Mouse (Mus musculus) myocyte (in vitro differentiated cells): ENCODE measurements at regions not wholly inside any gene's neighbourhood (a gene's known extent, or its start where the extent isn't known, plus 50 kb on each side); places are given as distances from the start of the nearest gene placed in this dataset.

Experiments
- H3K27me3 ChIP-seq: one replicate; pipeline ENCODE4 v1.6.1; 2011; ENCODE audit not compliant: control insufficient read depth, insufficient read depth, insufficient read length
- H3K36me3 ChIP-seq: one replicate; pipeline ENCODE4 v1.6.1; 2011; ENCODE audit not compliant: control insufficient read depth, insufficient read depth
- H3K4me2 ChIP-seq: one replicate; pipeline ENCODE4 v1.6.1; 2011; ENCODE audit warnings: low read depth, control low read depth
- H3K4me3 ChIP-seq: one replicate; pipeline ENCODE4 v1.5.1; 2011; ENCODE audit warnings: mild to moderate bottlenecking, control low read depth, moderate library complexity
- H3K79me2 ChIP-seq: one replicate; pipeline ENCODE4 v1.6.1; 2011; ENCODE audit not compliant: control insufficient read depth, insufficient read depth
- H3ac ChIP-seq: one replicate; pipeline ENCODE4 v1.6.1; 2011; ENCODE audit not compliant: control insufficient read depth, insufficient read length
- CEBPB ChIP-seq: IDR thresholded peaks from 2 replicates; pipeline ENCODE4 v1.6.1; 2011; ENCODE audit warnings: mild to moderate bottlenecking, moderate library complexity; ENCODE audit not compliant: poor library complexity, insufficient read depth, severe bottlenecking
- E2F4 ChIP-seq: IDR thresholded peaks from one replicate; pipeline ENCODE4 v1.6.1; 2011; ENCODE audit warnings: mild to moderate bottlenecking, control low read depth, moderate library complexity; ENCODE audit not compliant: insufficient read depth
- MAX ChIP-seq: IDR thresholded peaks from one replicate; pipeline ENCODE4 v1.6.1; 2011; ENCODE audit warnings: low read depth, mild to moderate bottlenecking, control low read depth
- MYOD1 ChIP-seq, 3 experiments: IDR thresholded peaks; one replicate each; pipeline ENCODE4 v1.6.1; 2011; ENCODE audit warnings: control low read depth in 2 of 3, low read depth in 2 of 3, mild to moderate bottlenecking in 2 of 3, moderate library complexity in 1 of 3; ENCODE audit not compliant: insufficient read length in 2 of 3, control insufficient read depth in 1 of 3
- MYOG ChIP-seq, 3 experiments: IDR thresholded peaks; one replicate each; pipeline ENCODE4 v1.6.1; 2011; ENCODE audit warnings: control low read depth in 2 of 3, low read depth in 2 of 3, mild to moderate bottlenecking in 2 of 3; ENCODE audit not compliant: insufficient read length in 2 of 3, control insufficient read depth in 1 of 3, insufficient read depth in 1 of 3
- POLR2A ChIP-seq: IDR thresholded peaks from one replicate; pipeline ENCODE4 v1.6.1; 2011; ENCODE audit warnings: low read depth, mild to moderate bottlenecking, control low read depth, moderate library complexity; ENCODE audit not compliant: insufficient read length
- POLR2AphosphoS2 ChIP-seq: IDR thresholded peaks from one replicate; pipeline ENCODE4 v1.6.1; 2011; ENCODE audit warnings: low read depth, control low read depth; ENCODE audit not compliant: insufficient read length
- REST ChIP-seq: IDR thresholded peaks from one replicate; pipeline ENCODE4 v1.6.1; 2011; ENCODE audit warnings: mild to moderate bottlenecking, control low read depth, moderate library complexity; ENCODE audit not compliant: insufficient read depth, insufficient read length
- SRF ChIP-seq: IDR thresholded peaks from one replicate; pipeline ENCODE4 v1.6.1; 2011; ENCODE audit warnings: low read depth; ENCODE audit not compliant: control insufficient read depth, insufficient read length
- TCF12 ChIP-seq: IDR thresholded peaks from one replicate; pipeline ENCODE4 v1.6.1; 2011; ENCODE audit warnings: mild to moderate bottlenecking, control low read depth; ENCODE audit not compliant: poor library complexity, insufficient read depth, severe bottlenecking
- TCF3 ChIP-seq: IDR thresholded peaks from one replicate; pipeline ENCODE4 v1.6.1; 2011; ENCODE audit warnings: low read depth, control low read depth; ENCODE audit not compliant: insufficient read length
- USF1 ChIP-seq: IDR thresholded peaks from one replicate; pipeline ENCODE4 v1.6.1; 2011; ENCODE audit warnings: low read depth, mild to moderate bottlenecking, control low read depth, moderate library complexity

DNA sequence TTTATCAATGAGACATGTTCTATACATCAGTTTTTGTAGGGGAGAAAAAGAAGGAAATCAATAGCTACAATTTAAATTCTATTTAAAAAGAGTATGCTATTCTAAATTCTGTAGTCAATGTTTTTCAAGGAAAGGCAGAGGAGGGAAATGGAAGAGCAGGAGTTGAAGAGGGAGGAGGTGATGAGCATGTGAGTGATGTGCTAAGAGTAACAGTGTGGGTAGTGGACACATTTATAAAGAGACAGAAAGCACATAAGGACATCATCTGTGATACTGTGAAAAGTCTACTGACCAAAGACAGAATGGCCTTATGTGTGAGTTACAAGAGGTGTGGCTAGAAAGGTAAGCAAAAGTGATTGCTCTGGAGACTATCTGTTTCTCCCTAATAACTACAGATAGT, 179.8 kb upstream of the Tnc start:
- Histone ChIP-seq H3ac (no peak overlapping the region), H3K79me2 (no peaks in the 10 kb centered on the region), H3K4me3 (no peak overlapping the region), H3K36me3 (no peaks in the 10 kb centered on the region), H3K27me3 (no peaks in the 10 kb centered on the region), H3K4me2 (no peak overlapping the region)
- no peak for TF ChIP-seq POLR2A
- no peak for TF ChIP-seq REST
- no peak for TF ChIP-seq CEBPB
- no peak for TF ChIP-seq MYOG (IDR thresholded peaks at IDR 0.05; ENCODE audit: control insufficient read depth in 1 of 3, insufficient read depth in 1 of 3, insufficient read length in 2 of 3, low read depth in 2 of 3)
- TF ChIP-seq MAX: no peak
- TF ChIP-seq MYOD1 (IDR thresholded peaks at IDR 0.05; ENCODE audit: control insufficient read depth in 1 of 3, insufficient read length in 2 of 3, low read depth in 2 of 3): no peak

DNA sequence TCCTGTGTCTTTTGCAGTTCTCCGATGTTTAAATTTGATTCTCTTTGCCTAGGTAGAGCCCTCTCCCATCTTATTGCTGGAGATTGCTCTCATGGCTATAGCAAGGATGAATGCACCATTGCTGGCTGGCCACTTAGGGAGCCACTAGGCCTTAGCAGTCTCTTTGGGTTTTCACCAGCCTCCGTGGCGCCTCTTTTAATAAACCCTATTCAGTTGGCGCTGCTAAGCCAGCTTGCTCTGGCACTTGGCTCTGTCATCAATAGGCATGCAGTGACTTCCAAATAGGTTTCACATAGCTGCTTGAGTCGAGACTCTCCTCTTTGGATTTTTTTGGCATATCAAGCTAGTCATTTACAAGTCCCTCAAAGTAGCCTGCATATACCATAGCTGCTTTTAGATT, 178.1 kb upstream of the Tnc start:
- no peaks in the 10 kb centered on the region for H3K27me3 ChIP-seq
- no peak overlapping the region for H3K4me3 ChIP-seq
- TF ChIP-seq POLR2AphosphoS2 (no peak), CEBPB (no peak), MAX (no peak), TCF3 (no peak), MYOD1 (IDR thresholded peaks at IDR 0.05; ENCODE audit: control insufficient read depth in 1 of 3, insufficient read length in 2 of 3, low read depth in 2 of 3) (no peak), TCF12 (no peak), POLR2A (no peak), USF1 (no peak), MYOG (IDR thresholded peaks at IDR 0.05; ENCODE audit: control insufficient read depth in 1 of 3, insufficient read depth in 1 of 3, insufficient read length in 2 of 3, low read depth in 2 of 3) (no peak), REST (no peak), SRF (no peak), E2F4 (no peak)
- no peaks in the 10 kb centered on the region for H3K36me3 ChIP-seq
- H3ac ChIP-seq: no peak overlapping the region
- H3K4me2 ChIP-seq: no peak overlapping the region
- H3K79me2 ChIP-seq: no peaks in the 10 kb centered on the region

DNA sequence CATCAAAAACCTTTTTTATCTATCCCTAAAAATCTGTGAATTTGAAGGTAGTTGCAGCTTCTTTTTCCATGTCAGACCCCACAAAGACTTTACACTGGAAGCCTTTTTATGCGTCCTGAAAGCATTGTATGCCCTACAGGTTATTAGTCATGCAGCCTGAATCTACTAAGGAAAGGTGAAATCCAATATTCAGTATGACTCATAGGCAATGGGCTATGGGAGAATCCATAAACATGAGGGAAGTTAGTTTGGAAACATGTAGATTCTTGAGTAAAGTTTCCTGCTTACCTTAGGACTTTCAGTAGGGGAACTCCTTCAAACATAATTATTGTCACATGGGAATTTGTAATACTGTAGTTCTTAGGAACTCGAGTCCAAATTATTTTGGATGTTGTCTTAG, 173.0 kb upstream of the Tnc start:
- H3ac ChIP-seq: no peak overlapping the region
- TF ChIP-seq SRF (no peak), POLR2A (no peak), CEBPB (no peak), MYOG (IDR thresholded peaks at IDR 0.05; ENCODE audit: control insufficient read depth in 1 of 3, insufficient read depth in 1 of 3, insufficient read length in 2 of 3, low read depth in 2 of 3) (no peak), TCF12 (no peak), USF1 (no peak), POLR2AphosphoS2 (no peak), E2F4 (no peak), MAX (no peak), MYOD1 (IDR thresholded peaks at IDR 0.05; ENCODE audit: control insufficient read depth in 1 of 3, insufficient read length in 2 of 3, low read depth in 2 of 3) (no peak)
- no peak overlapping the region for H3K4me3 ChIP-seq
- H3K4me2 ChIP-seq: no peak overlapping the region
- H3K36me3 ChIP-seq: no peaks in the 10 kb centered on the region
- H3K79me2 ChIP-seq: no peaks in the 10 kb centered on the region
- H3K27me3 ChIP-seq: no peaks in the 10 kb centered on the region

DNA sequence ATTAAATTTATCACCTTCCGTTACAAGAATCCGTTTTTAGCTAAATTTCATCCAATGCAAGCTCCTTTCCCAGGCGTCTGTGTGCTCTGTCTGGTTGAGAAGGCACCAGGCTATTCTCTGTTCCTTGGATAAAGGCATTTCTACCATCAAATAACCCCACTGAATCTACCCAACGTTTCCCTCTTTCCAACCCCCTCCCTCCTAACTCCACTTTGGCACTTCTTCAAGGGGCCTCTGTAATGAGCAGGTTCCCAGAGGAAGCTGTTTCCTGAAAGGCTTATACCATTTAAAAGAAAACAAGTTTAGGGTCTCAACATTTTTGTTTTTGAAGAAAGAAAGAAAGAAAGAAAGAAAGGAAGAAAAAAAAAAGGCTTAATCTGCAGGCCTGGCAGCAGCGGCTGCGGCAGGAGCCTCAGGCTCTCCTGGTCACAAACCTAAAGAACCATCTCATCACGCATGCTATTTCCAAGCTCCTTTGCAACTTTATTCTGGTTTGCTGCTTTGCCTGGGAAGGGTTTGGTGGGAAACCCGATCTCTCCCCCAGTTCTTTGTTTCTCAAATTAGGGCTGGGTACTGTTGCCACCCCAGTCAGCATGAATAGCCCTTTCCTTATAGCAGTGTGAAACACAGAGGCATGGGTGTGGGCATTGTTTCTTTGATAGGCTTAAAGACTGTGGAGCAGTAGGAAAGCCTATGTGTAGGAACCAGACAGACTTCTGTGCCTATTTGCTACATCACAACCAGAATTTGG, 160.5 kb upstream of the Tnc start:
- Histone ChIP-seq H3K4me3 (no peak overlapping the region), H3K36me3 (no peaks in the 10 kb centered on the region), H3K4me2 (no peak overlapping the region), H3ac (no peak overlapping the region), H3K79me2 (no peaks in the 10 kb centered on the region), H3K27me3 (no peaks in the 10 kb centered on the region)
- no peak for TF ChIP-seq POLR2AphosphoS2

DNA sequence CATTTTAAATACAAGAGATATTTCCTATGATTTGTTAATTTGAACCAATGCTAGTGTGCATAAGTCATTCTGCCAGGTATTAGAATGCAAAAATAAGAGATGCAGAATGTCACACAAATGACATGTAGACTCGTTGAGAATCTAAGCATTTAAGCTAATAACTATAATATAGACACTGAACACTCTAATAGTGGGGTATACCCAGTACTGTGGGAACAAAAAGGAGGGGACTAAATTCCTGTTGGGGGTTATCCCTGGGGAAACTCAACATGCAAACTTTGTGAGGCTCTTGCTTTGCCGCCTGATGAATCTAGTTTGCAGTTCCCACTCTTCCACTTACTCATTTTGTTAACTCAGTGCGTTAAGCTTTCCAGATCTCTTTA, 154.0 kb upstream of the Tnc start:
- TF ChIP-seq REST: no peak
- no peak for TF ChIP-seq TCF12
- no peak for TF ChIP-seq SRF
- no peak for TF ChIP-seq MYOG (IDR thresholded peaks at IDR 0.05; ENCODE audit: control insufficient read depth in 1 of 3, insufficient read depth in 1 of 3, insufficient read length in 2 of 3, low read depth in 2 of 3)
- no peak for TF ChIP-seq E2F4
- TF ChIP-seq POLR2A: no peak
- H3K79me2 ChIP-seq: no peaks in the 10 kb centered on the region
- H3K4me3 ChIP-seq: no peak overlapping the region
- H3K4me2 ChIP-seq: no peak overlapping the region
- no peaks in the 10 kb centered on the region for H3K36me3 ChIP-seq
- no peak overlapping the region for H3ac ChIP-seq
- H3K27me3 ChIP-seq: no peaks in the 10 kb centered on the region
